Mouse (Mus musculus): ENCODE measurements around the gene Vps39.

Gene Vps39

DNA sequence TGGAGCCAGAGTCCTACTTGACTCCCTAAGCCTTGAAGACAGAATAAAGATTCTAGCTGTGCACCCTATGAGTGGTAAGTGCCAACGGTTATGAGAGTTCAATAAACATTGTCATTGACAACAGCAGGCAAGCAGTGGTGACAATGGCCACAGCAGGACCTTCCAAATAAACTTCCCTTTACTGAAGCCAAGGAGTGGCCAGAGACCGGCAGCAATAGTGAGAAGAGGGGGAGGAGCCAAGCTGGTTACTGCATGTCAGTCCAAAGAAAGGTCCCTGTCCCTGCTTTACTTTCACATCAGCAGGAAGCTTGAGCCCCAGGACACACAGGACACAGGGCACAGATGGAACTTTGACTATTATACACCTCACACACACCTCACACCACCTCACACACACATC is 56.8 kb downstream of the Vps39 start:
- no peak for DNase-seq (ENCODE audit: low spot score)

DNA sequence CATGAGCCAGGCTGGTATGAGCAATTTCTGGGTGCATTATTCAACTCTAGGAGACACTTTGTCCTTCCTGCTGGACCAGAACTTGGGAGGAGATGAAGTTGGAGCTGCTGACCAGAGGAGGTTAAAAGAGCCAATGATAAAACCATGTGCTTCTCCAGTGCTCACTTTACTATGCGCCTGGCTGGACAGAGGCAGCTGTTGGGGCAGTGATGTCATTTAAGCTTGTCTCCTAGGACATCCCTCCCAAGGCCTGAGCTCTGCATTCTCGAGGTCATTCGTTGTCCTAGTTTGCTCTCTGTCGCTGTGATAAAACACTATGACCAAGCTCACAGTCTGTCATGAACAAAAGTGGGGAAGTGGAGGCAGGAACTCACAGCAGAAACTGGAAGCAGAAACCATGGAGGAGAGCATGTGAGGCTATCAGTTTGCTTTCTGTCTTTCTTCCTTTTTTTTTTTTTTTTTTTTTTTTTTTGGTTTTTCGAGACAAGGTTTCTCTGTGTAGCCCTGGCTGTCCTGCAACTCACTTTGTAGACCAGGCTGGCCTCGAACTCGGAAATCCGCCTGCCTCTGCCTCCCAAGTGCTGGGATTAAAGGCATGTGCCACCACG is 61.4 kb downstream of the Vps39 start:
- no peak for DNase-seq (ENCODE audit: low spot score)

DNA sequence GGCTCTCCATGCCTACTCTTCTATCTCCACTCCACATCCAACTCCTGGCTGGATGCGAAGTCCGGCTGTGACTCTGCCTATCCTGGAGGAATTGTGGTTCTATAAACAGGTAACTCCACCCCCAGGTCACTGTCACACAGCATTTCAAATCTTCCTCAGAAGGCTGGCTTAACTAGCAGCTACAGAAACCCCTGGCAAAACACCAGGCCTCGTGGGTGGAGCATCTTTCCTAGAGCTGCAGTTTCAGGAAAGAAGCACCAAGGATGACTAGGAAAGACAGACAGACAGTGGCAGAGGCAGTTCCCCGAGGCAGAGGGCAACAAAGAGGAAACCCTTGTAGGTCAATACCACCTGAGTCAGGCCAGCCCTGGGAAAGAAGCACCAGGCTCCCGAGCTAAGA is 63.9 kb downstream of the Vps39 start, which contains the start of gene Pla2g4d:
Gene Pla2g4d (minus strand): TSS at position 203 of the 400 bp plus-strand sequence.
- no peak for DNase-seq (ENCODE audit: low spot score)

DNA sequence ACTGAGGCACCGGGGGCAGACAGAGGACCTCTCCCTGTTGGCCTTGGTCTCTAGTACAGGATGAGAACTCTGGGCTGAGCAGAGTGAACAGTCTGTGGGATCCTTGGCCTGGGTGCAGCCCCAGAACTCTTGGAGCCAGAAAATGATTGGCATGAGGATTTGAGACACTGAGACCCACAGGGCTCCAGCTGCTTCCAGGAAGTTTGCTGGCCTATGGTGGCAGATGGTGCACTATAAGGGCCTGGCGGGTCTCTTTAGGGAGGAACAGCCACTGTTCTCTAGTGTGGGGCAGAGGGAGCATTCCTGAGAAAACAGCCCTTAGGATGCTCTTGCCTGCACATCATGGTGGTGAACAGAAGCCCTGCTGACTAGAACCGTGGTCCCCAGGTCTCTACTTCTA is 64.5 kb downstream of the Vps39 start:
- no peak for DNase-seq (ENCODE audit: low spot score)

DNA sequence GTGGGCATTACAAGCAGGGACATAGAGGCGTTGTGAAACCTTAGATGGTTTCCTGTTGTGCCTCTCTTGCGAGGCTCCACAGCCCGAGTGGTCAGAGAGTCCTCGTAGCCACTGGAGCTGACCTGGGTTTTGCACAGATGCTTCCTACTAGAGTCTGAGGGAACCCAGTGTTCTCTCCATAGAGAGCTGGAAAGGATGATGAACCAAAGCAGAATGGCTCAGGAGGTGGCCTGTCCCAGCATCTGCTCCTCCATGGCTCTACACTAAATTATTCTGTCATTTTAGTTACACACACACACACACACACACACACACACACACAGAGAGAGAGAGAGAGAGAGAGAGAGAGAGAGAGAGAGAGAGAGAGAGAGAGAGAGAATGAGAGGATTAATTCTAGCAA is 67.3 kb downstream of the Vps39 start:
- no peak for DNase-seq (ENCODE audit: low spot score)

DNA sequence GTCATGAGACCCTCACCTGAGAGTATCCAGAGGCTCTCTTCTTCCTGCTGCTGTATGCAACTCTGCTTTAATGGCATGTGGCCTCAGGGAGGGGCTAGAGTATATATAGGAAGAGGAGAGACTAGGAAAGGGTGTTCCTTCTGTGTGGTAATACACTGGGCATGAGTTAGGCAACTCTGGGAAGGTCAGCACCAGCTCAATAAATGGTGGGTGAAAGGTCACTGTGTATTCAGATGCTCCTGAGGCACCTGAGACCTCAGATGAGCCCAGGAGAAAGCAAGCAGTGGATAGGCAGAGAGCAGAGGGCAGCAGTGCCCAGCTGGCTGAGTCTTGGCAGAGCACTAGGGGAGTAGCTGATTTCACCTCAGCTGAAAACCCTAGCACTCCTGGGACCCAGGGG is 68.2 kb downstream of the Vps39 start:
- no peak for DNase-seq (ENCODE audit: low spot score)

DNA sequence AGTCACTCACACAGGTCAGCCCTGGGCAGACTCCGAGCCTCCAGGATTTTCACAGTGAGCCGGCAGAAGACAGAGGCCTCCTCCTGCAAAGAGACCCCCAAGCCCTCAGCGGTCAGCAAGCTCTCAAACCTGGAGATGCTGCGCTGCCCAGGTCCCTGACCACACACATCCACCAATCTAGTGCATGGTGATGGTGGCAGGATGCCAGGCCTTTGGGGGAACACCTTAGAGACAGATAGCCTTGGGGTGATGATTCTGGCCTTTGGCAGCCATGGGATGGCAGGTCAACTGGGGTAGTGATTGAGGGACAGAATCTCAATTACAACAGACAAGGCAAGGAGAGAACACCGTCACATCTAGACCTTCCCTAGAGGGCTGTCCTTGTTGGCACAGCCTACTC is 68.8 kb downstream of the Vps39 start:
- no peak for DNase-seq (ENCODE audit: low spot score)

DNA sequence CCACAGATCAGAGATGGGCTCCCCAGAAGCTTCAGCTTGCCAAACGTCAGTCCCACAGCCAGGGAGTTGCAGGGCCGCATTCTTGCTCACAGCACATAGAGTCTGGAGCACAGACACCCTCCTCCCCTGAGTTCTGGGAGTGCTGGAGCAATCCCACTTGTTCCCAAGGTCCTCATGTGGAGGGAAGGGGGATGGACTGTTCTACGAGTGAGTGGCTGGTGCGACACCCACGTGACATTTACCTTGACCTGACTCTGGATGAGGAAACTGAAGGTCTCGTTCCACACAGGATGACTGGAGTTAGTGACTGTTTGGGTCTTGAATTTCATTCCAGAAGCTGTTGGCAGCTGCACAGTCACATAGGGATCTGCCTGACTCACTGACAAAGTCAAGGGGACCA is 69.4 kb downstream of the Vps39 start:
- DNase-seq (ENCODE audit: low spot score), result no peak

DNA sequence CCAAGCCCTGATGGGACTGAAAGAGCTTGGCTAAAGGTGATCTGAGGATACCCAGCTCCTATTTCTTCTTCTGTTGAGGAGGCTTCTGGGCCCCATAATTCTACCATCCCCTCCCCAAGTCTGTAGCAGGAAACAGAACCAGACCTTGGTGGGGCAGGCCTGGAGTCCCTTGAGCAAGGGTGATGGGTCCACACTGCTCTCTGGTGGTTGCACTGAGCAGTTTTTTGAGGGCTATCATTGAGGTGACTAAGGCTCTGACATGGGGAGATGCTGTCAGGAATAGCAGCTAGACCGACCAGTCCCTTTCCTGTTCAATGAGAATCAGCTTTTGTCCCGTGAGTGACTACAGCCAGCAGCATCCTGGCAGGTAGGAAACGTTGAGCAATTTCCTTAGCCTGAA is 71.7 kb downstream of the Vps39 start:
- no peak for DNase-seq (ENCODE audit: low spot score)

DNA sequence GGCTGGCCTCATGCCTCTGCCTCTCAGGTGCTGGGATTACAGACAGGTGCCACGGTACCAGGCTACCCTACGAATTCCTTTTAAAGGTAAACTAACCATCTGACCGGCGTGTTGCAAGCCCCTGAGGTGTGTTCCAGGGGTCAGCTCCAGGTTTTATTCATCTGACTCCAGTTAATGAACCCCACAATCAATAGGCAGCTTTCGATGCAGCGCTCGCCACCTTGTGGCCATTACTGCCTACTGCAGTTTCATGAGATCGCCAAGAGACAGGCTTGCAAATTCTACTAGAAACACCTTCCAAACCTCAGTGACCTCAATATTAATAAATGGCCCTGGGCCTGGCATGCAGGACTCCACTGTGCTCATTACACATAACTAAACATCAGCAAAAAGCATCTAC is 73.0 kb downstream of the Vps39 start:
- peak; percentile 18 for DNase-seq (ENCODE audit: low spot score)

DNA sequence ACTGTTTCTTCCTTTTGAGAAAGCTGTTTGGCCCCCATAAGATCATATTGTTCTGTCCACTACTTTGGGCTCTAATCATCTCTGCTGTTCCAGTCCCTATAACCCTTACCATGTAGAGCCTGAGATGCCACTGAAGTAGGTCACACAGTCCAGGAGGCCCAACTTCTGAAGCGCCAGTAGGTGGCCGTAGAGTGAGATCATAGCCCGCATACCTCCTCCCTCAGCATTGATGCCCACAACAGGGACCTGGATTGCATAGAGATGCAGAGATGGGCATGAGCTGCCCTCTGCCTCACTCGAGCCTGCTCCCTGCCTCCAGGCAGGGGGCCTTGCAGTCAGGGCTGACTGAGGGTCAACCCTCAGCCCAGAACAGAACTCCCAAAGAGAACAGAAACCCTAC is 76.0 kb downstream of the Vps39 start:
- DNase-seq (ENCODE audit: low spot score), result no peak

DNA sequence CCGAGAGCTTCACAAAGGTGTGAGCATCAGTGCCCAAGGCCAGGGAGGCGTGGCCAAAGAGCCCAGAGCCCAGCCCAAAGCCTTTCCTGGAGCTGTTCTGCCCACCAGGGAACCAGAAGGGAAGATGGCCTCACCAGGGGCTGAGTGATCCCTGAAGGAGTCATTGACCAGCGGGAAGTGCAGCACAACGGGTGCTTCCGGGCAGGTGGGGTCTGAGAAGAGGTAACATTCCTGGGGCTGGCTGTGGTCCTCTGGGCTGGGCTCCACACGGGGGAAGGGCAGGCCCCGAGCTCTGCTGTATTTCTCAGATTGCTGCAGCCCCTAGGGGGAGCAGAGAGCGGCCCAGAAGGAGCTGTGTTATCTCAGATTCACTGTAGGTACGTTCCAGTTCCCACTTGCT is 84.3 kb downstream of the Vps39 start:
- DNase-seq (ENCODE audit: low spot score), result no peak

Data from ovary, postnatal 10 days (tissue).